Mouse (Mus musculus): Measurements from ENCODE around the gene Myb. TPM values are rescaled to one million over a fixed set of nuclear protein-coding genes. Genes with fewer than 3 reads are reported as not detected.
"Not testable (repeated sequence)": the region's sequence is repeated elsewhere in the genome, so short reads cannot be mapped to it uniquely, and the experiment has no call there.

Myb gene
- polyA plus RNA-seq, 1 experiment from 2014 or later: 0.87 TPM

DNA sequence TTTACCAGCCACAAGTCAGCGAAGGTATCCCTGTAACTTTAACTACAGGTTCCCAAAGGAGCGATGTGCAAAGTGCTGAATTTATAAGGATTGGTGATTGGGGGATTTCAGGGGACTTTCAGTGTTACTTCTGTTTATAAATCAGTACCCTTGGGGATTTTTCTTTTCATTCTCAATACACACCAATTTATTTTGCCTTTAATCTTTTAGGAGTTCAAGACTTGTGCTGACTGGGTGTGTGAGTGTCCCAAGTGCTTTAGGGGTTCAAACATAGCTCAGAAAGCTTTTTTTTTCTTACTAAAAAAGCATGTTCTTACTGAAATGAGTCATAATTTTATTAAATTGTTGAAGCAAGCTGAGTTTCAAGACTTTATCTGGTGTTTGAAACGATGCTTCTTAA lies 1.3 kb upstream of the Myb start:
- Histone ChIP-seq H3K9ac (no peak overlapping the region), H3K4me1 (replicated peaks) (peaks cover 31% of the 10 kb centered on the region), H3K4me3 (no peak overlapping the region), H3K36me3 (no peaks in the 10 kb centered on the region), H3K27ac (replicated peaks) (no peak overlapping the region), H3K4me2 (no peak overlapping the region), H3K9me3 (no peaks in the 10 kb centered on the region), H3K27me3 (peaks cover 54% of the 10 kb centered on the region)
- no peak for ATAC-seq (ENCODE audit: low read depth)
- WGBS: 48% methylated on average over 3 of the region's 3 CpGs

- Histone ChIP-seq H3K27ac (replicated peaks) (no peak overlapping the region), H3K9ac (peak overlapping the region; percentile 76), H3K36me3 (no peaks in the 10 kb centered on the region), H3K9me3 (no peaks in the 10 kb centered on the region), H3K27me3 (peaks cover 55% of the 10 kb centered on the region), H3K4me3 (peak overlapping the region; percentile 62), H3K4me2 (peak overlapping the region; percentile 96), H3K4me1 (replicated peaks) (peaks cover 31% of the 10 kb centered on the region)
- WGBS: 3% methylated on average over 20 of the region's 20 CpGs
- ATAC-seq (ENCODE audit: low read depth): peak; percentile 34
Observed at GRCm38 (mm10) chr10:21161359-21162094, 743 bp upstream of the Myb start.

- Histone ChIP-seq H3K4me3 (peak overlapping the region; percentile 62), H3K27ac (replicated peaks) (no peak overlapping the region), H3K9ac (peak overlapping the region; percentile 56), H3K27me3 (peaks cover 57% of the 10 kb centered on the region), H3K36me3 (no peaks in the 10 kb centered on the region), H3K4me2 (peak overlapping the region; percentile 96), H3K4me1 (replicated peaks) (peaks cover 31% of the 10 kb centered on the region), H3K9me3 (no peaks in the 10 kb centered on the region)
- under 1% methylated on average over 44 of the region's 44 CpGs for WGBS
- peak; percentile 65 for ATAC-seq (ENCODE audit: low read depth)
Observed at GRCm38 (mm10) chr10:21159697-21160394, 938 bp downstream of the Myb start.

DNA sequence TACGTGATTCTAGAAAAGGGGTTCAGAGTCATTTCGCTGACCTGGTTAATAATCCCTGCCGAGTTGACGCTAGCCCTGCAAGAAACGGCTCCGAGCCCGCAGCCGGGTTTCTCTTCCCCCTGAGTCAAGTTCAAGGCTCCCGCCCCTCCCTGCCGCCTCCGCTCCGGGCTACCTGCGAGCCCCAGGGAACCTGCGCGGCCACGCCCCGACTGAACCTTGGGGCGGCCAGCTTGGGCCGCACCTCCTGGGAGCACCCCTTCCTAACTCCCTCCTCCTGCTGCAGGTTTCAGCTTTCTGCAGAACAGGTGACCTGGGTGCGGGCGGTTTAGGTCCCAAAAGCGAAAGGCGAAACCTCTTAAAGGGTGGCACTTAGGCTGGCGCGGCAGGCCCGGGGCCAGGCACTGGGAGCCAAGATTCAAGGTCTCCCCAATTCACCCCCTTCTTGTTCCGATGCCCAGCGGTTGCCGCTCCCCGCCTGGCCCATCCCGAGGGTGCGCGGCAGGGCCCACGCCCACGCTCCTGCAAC lies 1.8 kb downstream of the Myb start:
- Histone ChIP-seq H3K4me3 (peak overlapping the region; percentile 62), H3K36me3 (no peaks in the 10 kb centered on the region), H3K9me3 (no peaks in the 10 kb centered on the region), H3K27me3 (peaks cover 54% of the 10 kb centered on the region), H3K4me1 (replicated peaks) (peaks cover 31% of the 10 kb centered on the region), H3K9ac (peak overlapping the region; percentile 56), H3K27ac (replicated peaks) (no peak overlapping the region), H3K4me2 (peak overlapping the region; percentile 96)
- no peak for ATAC-seq (ENCODE audit: low read depth)
- under 1% methylated on average over 35 of the region's 35 CpGs for WGBS

- ATAC-seq (ENCODE audit: low read depth): no peak
- Histone ChIP-seq H3K9ac (peak overlapping the region; percentile 56; the same call in 1 of the 2 replicates), H3K27ac (replicated peaks) (no peak overlapping the region), H3K4me1 (replicated peaks) (peaks cover 31% of the 10 kb centered on the region), H3K9me3 (no peaks in the 10 kb centered on the region), H3K36me3 (no peaks in the 10 kb centered on the region), H3K4me2 (peak overlapping the region; percentile 96), H3K27me3 (peaks cover 47% of the 10 kb centered on the region), H3K4me3 (peak overlapping the region; percentile 62)
- WGBS: 3% methylated on average over 19 of the region's 19 CpGs
Observed at GRCm38 (mm10) chr10:21158111-21158917, 2.5 kb downstream of the Myb start.

DNA sequence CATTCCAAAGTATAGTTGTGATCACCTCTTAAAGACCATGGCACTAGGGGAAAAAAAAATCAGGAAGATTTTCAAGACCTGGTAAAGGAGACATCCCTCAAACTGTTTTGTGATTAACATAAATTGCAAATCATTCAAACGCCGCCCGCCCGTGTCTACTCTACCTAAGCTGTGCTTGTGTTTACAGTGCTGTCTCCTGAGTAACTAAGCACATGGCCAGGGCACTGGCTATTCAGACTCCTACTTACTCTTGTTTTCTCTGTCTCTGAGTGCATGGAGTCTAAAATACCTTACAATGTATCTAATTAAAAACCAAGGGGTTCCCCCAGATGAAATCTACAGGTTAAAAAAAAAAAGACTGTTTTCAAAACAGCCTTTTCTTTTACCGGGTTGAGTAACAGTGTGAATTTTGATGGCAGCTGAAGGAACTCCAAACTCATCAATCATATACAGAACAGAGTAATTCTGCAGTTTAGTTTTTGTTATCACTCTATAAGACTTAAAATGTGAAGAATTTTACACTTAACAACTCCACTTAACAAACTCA lies 3.8 kb downstream of the Myb start:
- Histone ChIP-seq H3K36me3 (no peaks in the 10 kb centered on the region), H3K9me3 (no peaks in the 10 kb centered on the region), H3K27ac (replicated peaks) (no peak overlapping the region), H3K4me2 (no peak overlapping the region), H3K4me1 (replicated peaks) (peaks cover 31% of the 10 kb centered on the region), H3K4me3 (no peak overlapping the region), H3K9ac (no peak overlapping the region), H3K27me3 (peaks cover 37% of the 10 kb centered on the region)
- WGBS: 70% methylated on average over 5 of the region's 5 CpGs
- ATAC-seq (ENCODE audit: low read depth): no peak

DNA sequence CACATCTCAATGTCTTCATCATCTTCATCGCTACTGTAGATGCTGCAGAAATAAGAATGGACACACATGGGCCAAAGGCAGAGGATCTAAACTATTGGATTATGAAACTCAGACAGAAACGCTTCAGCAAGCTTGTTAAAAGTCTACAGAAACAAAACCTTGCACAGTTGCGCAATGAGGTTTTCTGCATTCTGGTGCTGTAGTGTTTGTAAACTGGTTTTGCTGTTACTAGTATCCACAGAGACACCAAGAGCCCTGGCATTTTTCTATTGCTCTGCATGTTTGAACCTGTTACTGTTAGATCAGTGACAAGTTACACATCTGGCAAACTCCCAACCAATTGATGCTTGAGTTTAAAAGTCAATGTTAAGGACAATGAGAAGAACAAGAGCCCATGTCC lies 4.4 kb downstream of the Myb start:
- Histone ChIP-seq H3K27ac (replicated peaks) (no peak overlapping the region), H3K4me3 (no peak overlapping the region), H3K4me1 (replicated peaks) (peaks cover 29% of the 10 kb centered on the region), H3K36me3 (no peaks in the 10 kb centered on the region), H3K27me3 (peaks cover 30% of the 10 kb centered on the region), H3K9me3 (no peaks in the 10 kb centered on the region), H3K9ac (no peak overlapping the region), H3K4me2 (no peak overlapping the region)
- 94% methylated on average over 3 of the region's 3 CpGs for WGBS
- ATAC-seq (ENCODE audit: low read depth): no peak

GRCm38 (mm10) chr10:21154927-21155326 lies 5.9 kb downstream of the Myb start:
- ATAC-seq (ENCODE audit: low read depth): no peak
- peaks cover 27% of the 10 kb centered on the region for H3K27me3 ChIP-seq
- no peak overlapping the region for H3K9ac ChIP-seq
- no peak overlapping the region for H3K27ac ChIP-seq (replicated peaks)
- 93% methylated on average over 3 of the region's 3 CpGs for WGBS
- no peaks in the 10 kb centered on the region for H3K9me3 ChIP-seq
- no peak overlapping the region for H3K4me2 ChIP-seq
- no peaks in the 10 kb centered on the region for H3K36me3 ChIP-seq
- H3K4me1 ChIP-seq (replicated peaks): peaks cover 19% of the 10 kb centered on the region
- H3K4me3 ChIP-seq: no peak overlapping the region

- H3K4me1 ChIP-seq (replicated peaks): peaks cover 4% of the 10 kb centered on the region
- no peak overlapping the region for H3K9ac ChIP-seq
- peaks cover 13% of the 10 kb centered on the region for H3K27me3 ChIP-seq
- ATAC-seq (ENCODE audit: low read depth): no peak
- no peaks in the 10 kb centered on the region for H3K9me3 ChIP-seq
- H3K4me3 ChIP-seq: no peak overlapping the region
- no peak overlapping the region for H3K4me2 ChIP-seq
- 86% methylated on average over 4 of the region's 4 CpGs for WGBS
- no peak overlapping the region for H3K27ac ChIP-seq (replicated peaks)
- no peaks in the 10 kb centered on the region for H3K36me3 ChIP-seq
Observed at GRCm38 (mm10) chr10:21153433-21153832, 7.4 kb downstream of the Myb start.

- Histone ChIP-seq H3K4me1 (replicated peaks) (no peaks in the 10 kb centered on the region), H3K36me3 (no peaks in the 10 kb centered on the region), H3K9me3 (no peaks in the 10 kb centered on the region), H3K4me3 (no peak overlapping the region), H3K27ac (replicated peaks) (no peak overlapping the region), H3K4me2 (no peak overlapping the region), H3K9ac (no peak overlapping the region), H3K27me3 (peaks cover 6% of the 10 kb centered on the region)
- ATAC-seq (ENCODE audit: low read depth): no peak
- WGBS: 91% methylated on average over 5 of the region's 5 CpGs
Observed at GRCm38 (mm10) chr10:21152812-21153211, 8.0 kb downstream of the Myb start.

DNA sequence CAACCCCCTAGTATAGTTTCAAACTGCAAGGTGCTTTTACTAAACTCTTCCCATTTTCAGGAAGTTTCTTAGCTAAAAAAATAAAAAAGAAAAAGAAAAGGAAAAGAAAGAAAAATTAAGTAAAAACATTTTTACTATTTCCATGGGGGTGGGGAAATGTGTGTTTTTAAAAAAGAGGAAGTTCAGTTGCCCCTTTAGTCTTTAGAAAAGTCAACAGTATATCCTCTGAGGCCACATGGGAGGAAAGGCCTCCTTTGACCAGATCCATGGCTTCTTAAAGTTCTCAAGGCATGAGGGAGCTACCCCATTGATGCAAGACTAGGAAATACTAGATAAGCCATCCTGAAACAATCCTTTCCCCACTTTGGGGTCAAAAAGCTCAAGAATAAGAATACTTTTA lies 9.5 kb downstream of the Myb start:
- Histone ChIP-seq H3K27me3 (no peaks in the 10 kb centered on the region), H3K9ac (no peak overlapping the region), H3K4me2 (no peak overlapping the region), H3K4me1 (replicated peaks) (no peaks in the 10 kb centered on the region), H3K9me3 (no peaks in the 10 kb centered on the region), H3K4me3 (no peak overlapping the region), H3K36me3 (no peaks in the 10 kb centered on the region), H3K27ac (replicated peaks) (no peak overlapping the region)
- no peak for ATAC-seq (ENCODE audit: low read depth)

GRCm38 (mm10) chr10:21149945-21150344 lies 10.8 kb downstream of the Myb start:
- WGBS: 93% methylated on average over 6 of the region's 6 CpGs
- H3K4me2 ChIP-seq; H3K27me3 ChIP-seq; H3K4me3 ChIP-seq; ATAC-seq (ENCODE audit: low read depth); H3K36me3 ChIP-seq; H3K27ac ChIP-seq (replicated peaks); H3K9ac ChIP-seq; H3K4me1 ChIP-seq (replicated peaks); H3K9me3 ChIP-seq: not testable (repeated sequence)
